Mouse (Mus musculus): ENCODE measurements at regions not wholly inside any gene's neighbourhood (a gene's known extent, or its start where the extent isn't known, plus 50 kb on each side); places are given as distances from the start of the nearest gene placed in this dataset.
A peak's percentile ranks its signal among the peaks of the same experiment; 100 is the strongest.
"Not testable (repeated sequence)": the region's sequence is repeated elsewhere in the genome, so short reads cannot be mapped to it uniquely, and the experiment has no call there.

- no peak for DNase-seq (ENCODE audit: extremely low spot score in 1 of 2, low spot score in 1 of 2)
Observed at GRCm38 (mm10) chr3:101224091-101224490, 63.6 kb downstream of the Cd2 start.

- DNase-seq (ENCODE audit: extremely low spot score in 1 of 2, low spot score in 1 of 2) = no peak
Observed at GRCm38 (mm10) chr3:101219897-101220296, 67.8 kb downstream of the Cd2 start.

GRCm38 (mm10) chr3:101216711-101217110 is 71.0 kb downstream of the Cd2 start:
- no peak for DNase-seq (ENCODE audit: extremely low spot score in 1 of 2, low spot score in 1 of 2)

- no peak for DNase-seq (ENCODE audit: extremely low spot score in 1 of 2, low spot score in 1 of 2)
Observed at GRCm38 (mm10) chr3:101213212-101213562, 74.6 kb downstream of the Cd2 start.

GRCm38 (mm10) chr3:101212403-101213211 is 75.1 kb downstream of the Cd2 start:
- DNase-seq (ENCODE audit: extremely low spot score in 1 of 2, low spot score in 1 of 2) = no peak

GRCm38 (mm10) chr3:101211936-101212335 is 75.8 kb downstream of the Cd2 start:
- no peak for DNase-seq (ENCODE audit: extremely low spot score in 1 of 2, low spot score in 1 of 2)

- DNase-seq (ENCODE audit: extremely low spot score in 1 of 2, low spot score in 1 of 2) = no peak
Observed at GRCm38 (mm10) chr3:101209546-101209945, 78.2 kb downstream of the Cd2 start.

- DNase-seq (ENCODE audit: extremely low spot score in 1 of 2, low spot score in 1 of 2) = no peak
Observed at GRCm38 (mm10) chr3:101208751-101209150, 79.0 kb downstream of the Cd2 start.

GRCm38 (mm10) chr3:101206172-101206571 is 81.6 kb downstream of the Cd2 start:
- not testable (repeated sequence) for DNase-seq (ENCODE audit: extremely low spot score in 1 of 2, low spot score in 1 of 2)

GRCm38 (mm10) chr3:101194725-101195124 is 84.6 kb upstream of the Ptgfrn start:
- peak; percentile 20 to 27 for DNase-seq (ENCODE audit: extremely low spot score in 1 of 2, low spot score in 1 of 2)

GRCm38 (mm10) chr3:101194319-101194718 is 84.2 kb upstream of the Ptgfrn start:
- DNase-seq (ENCODE audit: extremely low spot score in 1 of 2, low spot score in 1 of 2) = no peak

GRCm38 (mm10) chr3:101191298-101191986 is 81.4 kb upstream of the Ptgfrn start:
- DNase-seq (ENCODE audit: extremely low spot score in 1 of 2, low spot score in 1 of 2) = peak in 1 of 2 experiments; percentile 28

- DNase-seq (ENCODE audit: extremely low spot score in 1 of 2, low spot score in 1 of 2) = no peak
Observed at GRCm38 (mm10) chr3:101181958-101182357, 71.9 kb upstream of the Ptgfrn start.

- peak in 1 of 2 experiments; percentile 27 for DNase-seq (ENCODE audit: extremely low spot score in 1 of 2, low spot score in 1 of 2)
Observed at GRCm38 (mm10) chr3:101173954-101174353, 63.9 kb upstream of the Ptgfrn start.

- no peak for DNase-seq (ENCODE audit: extremely low spot score in 1 of 2, low spot score in 1 of 2)
Observed at GRCm38 (mm10) chr3:101170037-101171019, 60.2 kb upstream of the Ptgfrn start.

- DNase-seq (ENCODE audit: extremely low spot score in 1 of 2, low spot score in 1 of 2) = no peak
Observed at GRCm38 (mm10) chr3:101167026-101167425, 56.9 kb upstream of the Ptgfrn start.

GRCm38 (mm10) chr3:101166580-101166979 is 56.5 kb upstream of the Ptgfrn start:
- DNase-seq (ENCODE audit: extremely low spot score in 1 of 2, low spot score in 1 of 2) = no peak

GRCm38 (mm10) chr3:101165261-101165660 is 55.2 kb upstream of the Ptgfrn start:
- DNase-seq (ENCODE audit: extremely low spot score in 1 of 2, low spot score in 1 of 2) = no peak

GRCm38 (mm10) chr3:101164771-101165170 is 54.7 kb upstream of the Ptgfrn start:
- no peak for DNase-seq (ENCODE audit: extremely low spot score in 1 of 2, low spot score in 1 of 2)

GRCm38 (mm10) chr3:101163991-101164434 is 53.9 kb upstream of the Ptgfrn start:
- no peak for DNase-seq (ENCODE audit: extremely low spot score in 1 of 2, low spot score in 1 of 2)

All from frontal cortex, adult 2 months (tissue).